Mouse (Mus musculus) ES-E14 (cell line): ENCODE results near the gene Ugp2. TPM values are rescaled to one million over a fixed set of nuclear protein-coding genes. Genes with fewer than 3 reads are reported as not detected.

ENCODE experiments used
- DNase-seq: peaks from one replicate; pipeline ENCODE4 v3.0.0-alpha.2; 2013; ENCODE audit warnings: low read depth, low spot score
- H3K27ac ChIP-seq: 2 replicates; pipeline ENCODE4 v1.5.1; 2012; ENCODE audit warnings: low read depth, mild to moderate bottlenecking, low read length, moderate library complexity, mixed read lengths; ENCODE audit not compliant: poor library complexity, insufficient read depth, severe bottlenecking
- H3K36me3 ChIP-seq: 2 replicates; pipeline ENCODE4 v1.6.1; 2012; ENCODE audit warnings: mild to moderate bottlenecking, low read length, moderate library complexity, mixed read lengths; ENCODE audit not compliant: control insufficient read depth, poor library complexity, insufficient read depth, severe bottlenecking
- H3K4me1 ChIP-seq, 2 experiments: fragments of 150-350 bp in 1 of 2; sonication (generic) in 1 of 2; 2 replicates each; pipeline ENCODE4 v1.6.1; 2012; ENCODE audit warnings: low read length in 2 of 2, mild to moderate bottlenecking in 1 of 2, mixed read lengths in 1 of 2; ENCODE audit not compliant: control insufficient read depth in 2 of 2, insufficient read depth in 2 of 2, poor library complexity in 1 of 2
- H3K4me3 ChIP-seq, 2 experiments: fragments of 150-350 bp in 1 of 2; sonication (generic) in 1 of 2; 2 replicates each; pipeline ENCODE4 v1.5.1; 2012; ENCODE audit warnings: low read length in 2 of 2, low read depth in 1 of 2, mild to moderate bottlenecking in 1 of 2, mixed read lengths in 1 of 2; ENCODE audit not compliant: insufficient read depth in 1 of 2, poor library complexity in 1 of 2, severe bottlenecking in 1 of 2
- H3K9ac ChIP-seq: 2 replicates; pipeline ENCODE4 v1.6.1; 2012; ENCODE audit warnings: low read depth, mild to moderate bottlenecking, low read length, mixed read lengths; ENCODE audit not compliant: poor library complexity, insufficient read depth, severe bottlenecking
- H3K9me3 ChIP-seq: fragments of 150-350 bp; sonication (generic); 2 replicates; pipeline ENCODE4 v1.6.1; 2012; ENCODE audit warnings: low read depth, mild to moderate bottlenecking, low read length; ENCODE audit not compliant: control insufficient read depth, insufficient read depth
- CHD2 ChIP-seq: IDR thresholded peaks from 2 replicates; pipeline ENCODE4 v1.6.1; 2014; ENCODE audit warnings: mild to moderate bottlenecking, low read depth, low read length, inconsistent platforms
- HCFC1 ChIP-seq: IDR thresholded peaks from 2 replicates; pipeline ENCODE4 v1.6.1; 2012; ENCODE audit warnings: low read length, inconsistent platforms, borderline replicate concordance; ENCODE audit not compliant: insufficient read depth
- MAFK ChIP-seq: IDR thresholded peaks from 2 replicates; pipeline ENCODE4 v1.6.1; 2014; ENCODE audit warnings: mild to moderate bottlenecking, low read depth, low read length, inconsistent platforms; ENCODE audit not compliant: insufficient read depth
- ZC3H11A ChIP-seq: IDR thresholded peaks from 2 replicates; pipeline ENCODE4 v1.6.1; 2012; ENCODE audit warnings: low read depth, mild to moderate bottlenecking, inconsistent platforms, low read length, borderline replicate concordance
- ZNF384 ChIP-seq: IDR thresholded peaks from 2 replicates; pipeline ENCODE4 v1.6.1; 2012; ENCODE audit warnings: low read depth, low read length, inconsistent platforms
- in situ Hi-C, 2 experiments: fragments of 600-800 bp; cut with MboI; formaldehyde crosslinking; loops; one replicate each; pipeline ENCODE4 v1.15.1; 2025; ENCODE audit warnings: low sequenced_read_pairs in 2 of 2, inconsistent platforms in 1 of 2; ENCODE audit not compliant: unreplicated experiment in 2 of 2
- total RNA-seq: library from RNA; depleted of rRNA; stranded (reverse); fragments of 300-350 nt; gene quantifications from 2 replicates; pipeline ENCODE4 v1.2.3, GENCODE M21; 2012

Gene Ugp2
- total RNA-seq, 1 experiment: 22.9 TPM

- Histone ChIP-seq H3K9me3 (no peaks in the 10 kb centered on the region), H3K36me3 (no peaks in the 10 kb centered on the region), H3K4me1 (no peaks in the 10 kb centered on the region), H3K27ac (no peak overlapping the region), H3K4me3 (no peak overlapping the region), H3K9ac (no peak overlapping the region)
- TF ChIP-seq MAFK (no peak), ZNF384 (no peak), ZC3H11A (no peak), HCFC1 (no peak), CHD2 (no peak)
- DNase-seq: no peak
- in situ Hi-C loops: no loop called here
These were observed 31.7 kb upstream of the Ugp2 start for GRCm38 (mm10) chr11:21402481-21403254.

- Histone ChIP-seq H3K36me3 (no peaks in the 10 kb centered on the region), H3K9me3 (no peaks in the 10 kb centered on the region), H3K27ac (no peak overlapping the region), H3K9ac (no peak overlapping the region), H3K4me3 (no peak overlapping the region), H3K4me1 (no peaks in the 10 kb centered on the region)
- in situ Hi-C loops: no loop called here
- TF ChIP-seq MAFK (peak; percentile 63; the same call in 1 of the 2 replicates), ZNF384 (no peak), HCFC1 (no peak), ZC3H11A (no peak)
- no peak for DNase-seq
These were observed 30.2 kb upstream of the Ugp2 start for GRCm38 (mm10) chr11:21401248-21401647.

- DNase-seq: no peak
- no peaks in the 10 kb centered on the region for H3K4me1 ChIP-seq
- H3K9me3 ChIP-seq: no peaks in the 10 kb centered on the region
- no peak overlapping the region for H3K4me3 ChIP-seq
- no peak for TF ChIP-seq HCFC1
- TF ChIP-seq ZNF384: no peak
- no peak for TF ChIP-seq MAFK
- TF ChIP-seq CHD2: no peak
- no peak for TF ChIP-seq ZC3H11A
- in situ Hi-C loops: no loop called here
- no peak overlapping the region for H3K9ac ChIP-seq
- no peaks in the 10 kb centered on the region for H3K36me3 ChIP-seq
- H3K27ac ChIP-seq: no peak overlapping the region
These were observed 28.2 kb upstream of the Ugp2 start for GRCm38 (mm10) chr11:21399186-21399681.

GRCm38 (mm10) chr11:21398464-21398863, 27.5 kb upstream of the Ugp2 start:
- TF ChIP-seq HCFC1 (no peak), ZC3H11A (no peak), ZNF384 (no peak), MAFK (no peak), CHD2 (no peak)
- in situ Hi-C loops: no loop called here
- Histone ChIP-seq H3K4me1 (no peaks in the 10 kb centered on the region), H3K27ac (no peak overlapping the region), H3K36me3 (no peaks in the 10 kb centered on the region), H3K9me3 (no peaks in the 10 kb centered on the region), H3K9ac (no peak overlapping the region), H3K4me3 (no peak overlapping the region)
- no peak for DNase-seq
